Mouse (Mus musculus): Measurements from ENCODE around the gene AI467606. TPM values are rescaled to one million over a fixed set of nuclear protein-coding genes. Genes with fewer than 3 reads are reported as not detected.

AI467606 gene
- total RNA-seq, 1 experiment from 2014 or later, result 30.3 TPM

GRCm38 (mm10) chr7:127140623-127141404 is 49.7 kb downstream of the AI467606 start:
- ATAC-seq (replicated peaks in 1 of 2; ENCODE audit: insufficient read depth in 1 of 2, low FRiP score in 2 of 2, low TSS enrichment in 1 of 2, low read depth in 1 of 2, poor library complexity in 2 of 2, severe bottlenecking in 2 of 2), result no peak

DNA sequence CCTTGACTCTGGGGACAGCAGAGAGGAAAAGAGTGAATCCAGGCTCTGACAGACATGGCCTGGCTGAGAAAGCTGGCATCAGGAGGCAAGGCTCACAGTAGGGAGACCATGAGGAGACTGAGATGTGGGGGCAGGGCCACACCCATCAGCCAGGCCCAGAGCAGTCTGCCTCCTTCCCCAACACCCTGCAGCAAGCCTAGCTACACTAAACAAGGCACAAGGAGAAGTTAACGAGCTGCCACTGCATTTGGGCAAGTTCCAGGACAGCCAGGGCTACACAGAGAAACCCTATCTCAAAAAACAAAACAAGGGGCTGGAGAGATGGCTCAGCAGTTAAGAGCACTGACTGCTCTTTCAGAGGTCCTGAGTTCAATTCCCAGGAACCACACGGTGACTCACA is 51.1 kb downstream of the AI467606 start:
- no peak for ATAC-seq (replicated peaks in 1 of 2; ENCODE audit: insufficient read depth in 1 of 2, low FRiP score in 2 of 2, low TSS enrichment in 1 of 2, low read depth in 1 of 2, poor library complexity in 2 of 2, severe bottlenecking in 2 of 2)

- ATAC-seq (replicated peaks in 1 of 2; ENCODE audit: insufficient read depth in 1 of 2, low FRiP score in 2 of 2, low TSS enrichment in 1 of 2, low read depth in 1 of 2, poor library complexity in 2 of 2, severe bottlenecking in 2 of 2), result no peak
These were observed 51.5 kb downstream of the AI467606 start for GRCm38 (mm10) chr7:127142666-127143065.

Other genes with a start within 250 kb of the AI467606 start
- not detected in 2 replicates for gene Doc2a, start 243.9 kb upstream of the AI467606 start, total RNA-seq (2017)
- gene Hirip3, start 229.4 kb upstream of the AI467606 start, total RNA-seq (2017), result 128 and 398 TPM in 2 replicates
- gene Ino80e, start 229.0 kb upstream of the AI467606 start, total RNA-seq (2017), result 33.2 and 35.6 TPM in 2 replicates
- gene Taok2, start 206.7 kb upstream of the AI467606 start, total RNA-seq (2017), result 31.7 and 32.7 TPM in 2 replicates
- 14.5 and 25.6 TPM in 2 replicates for gene Tmem219, start 168.4 kb upstream of the AI467606 start, total RNA-seq (2017)
- gene Kctd13, start 162.5 kb upstream of the AI467606 start, total RNA-seq (2017), result 9.3 and 15.8 TPM in 2 replicates
- gene Asphd1, start 141.8 kb upstream of the AI467606 start, total RNA-seq (2017), result not detected in 2 replicates
- 0.25 and 0.63 TPM in 2 replicates for gene Sez6l2, start 140.8 kb upstream of the AI467606 start, total RNA-seq (2017)
- 33.1 and 56.3 TPM in 2 replicates for gene Cdipt, start 115.4 kb upstream of the AI467606 start, total RNA-seq (2017)
- 1.6 and 2.3 TPM in 2 replicates for gene Cdiptos, start 115.3 kb upstream of the AI467606 start, total RNA-seq (2017)
- 26.2 and 39.0 TPM in 2 replicates for gene Mvp, start 76.7 kb upstream of the AI467606 start, total RNA-seq (2017)
- not detected in 2 replicates for gene Pagr1b, start 74.9 kb upstream of the AI467606 start, total RNA-seq (2017)
- 3.7 and 9.9 TPM in 2 replicates for gene Pagr1a, start 74.0 kb upstream of the AI467606 start, total RNA-seq (2017)
- gene Gm42742, start 70.3 kb upstream of the AI467606 start, total RNA-seq (2017), result 35.6 and 38.7 TPM in 2 replicates
- gene Prrt2, start 70.1 kb upstream of the AI467606 start, total RNA-seq (2017), result 0.30 and 0.69 TPM in 2 replicates
- gene Maz, start 64.3 kb upstream of the AI467606 start, total RNA-seq (2017), result 53.3 and 65.4 TPM in 2 replicates
- gene Kif22, start 48.9 kb upstream of the AI467606 start, total RNA-seq (2017), result 74.5 and 90.1 TPM in 2 replicates
- gene Zg16, start 4.0 kb upstream of the AI467606 start, total RNA-seq (2017), result 3.8 and 5.7 TPM in 2 replicates
- gene Qprt, start 30.9 kb downstream of the AI467606 start, total RNA-seq (2017), result 2.3 and 2.7 TPM in 2 replicates
- 311 and 346 TPM in 2 replicates for gene Spn, start 46.5 kb downstream of the AI467606 start, total RNA-seq (2017)
- gene Cd2bp2, start 104.7 kb downstream of the AI467606 start, total RNA-seq (2017), result 32.0 and 63.9 TPM in 2 replicates
- gene Tbc1d10b, start 117.1 kb downstream of the AI467606 start, total RNA-seq (2017), result 33.2 and 36.4 TPM in 2 replicates
- gene Mylpf, start 117.5 kb downstream of the AI467606 start, total RNA-seq (2017), result 8.3 and 23.4 TPM in 2 replicates
- gene Zfp553, start 141.7 kb downstream of the AI467606 start, total RNA-seq (2017), result 19.8 and 29.2 TPM in 2 replicates
- gene Sept1, start 141.8 kb downstream of the AI467606 start, total RNA-seq (2017), result 145 and 165 TPM in 2 replicates
- 3.9 and 10.2 TPM in 2 replicates for gene Zfp771, start 152.9 kb downstream of the AI467606 start, total RNA-seq (2017)
- gene Dctpp1, start 169.3 kb downstream of the AI467606 start, total RNA-seq (2017), result 59.0 and 60.5 TPM in 2 replicates
- gene Sephs2, start 182.7 kb downstream of the AI467606 start, total RNA-seq (2017), result 76.8 and 79.8 TPM in 2 replicates
- gene Itgal, start 204.9 kb downstream of the AI467606 start, total RNA-seq (2017), result 13.7 and 23.1 TPM in 2 replicates